Mouse (Mus musculus) bone marrow macrophage, adult 2 months (primary cell): ENCODE measurements at regions not wholly inside any gene's neighbourhood (a gene's known extent, or its start where the extent isn't known, plus 50 kb on each side); places are given as distances from the start of the nearest gene placed in this dataset.
"Not testable (repeated sequence)": the region's sequence is repeated elsewhere in the genome, so short reads cannot be mapped to it uniquely, and the experiment has no call there.

ENCODE experiments used
- CTCF ChIP-seq: IDR thresholded peaks from 2 replicates; pipeline ENCODE4 v1.5.1; 2012; ENCODE audit warnings: low read depth, mild to moderate bottlenecking, low read length, moderate library complexity
- POLR2A ChIP-seq: IDR thresholded peaks from 2 replicates; pipeline ENCODE4 v1.6.1; 2012; ENCODE audit warnings: mild to moderate bottlenecking, low read depth, low read length, borderline replicate concordance

DNA sequence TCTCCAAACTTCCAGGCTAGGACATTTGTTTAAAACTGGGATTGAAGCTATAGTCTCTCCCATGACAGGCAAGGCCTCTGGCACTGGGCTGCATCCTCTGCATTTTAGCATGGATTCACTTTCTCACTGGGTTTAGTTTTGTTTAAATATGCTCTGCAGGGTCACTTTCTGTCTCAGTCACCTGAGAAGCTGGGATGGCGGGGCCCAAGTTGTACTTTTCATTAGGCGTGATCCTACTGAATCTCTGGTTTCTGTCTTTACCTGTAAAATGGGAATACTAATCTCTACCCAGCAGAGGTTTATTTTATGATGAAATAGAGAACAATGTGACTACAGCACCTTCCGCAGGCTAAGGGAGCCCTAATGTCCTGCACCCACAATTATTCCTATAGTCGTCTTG lies 216.4 kb downstream of the Gm31371 start:
- TF ChIP-seq POLR2A, CTCF: not testable (repeated sequence)
